Mouse (Mus musculus) heart, postnatal 0 days (tissue): ENCODE data around the gene Atg2b. TPM values are rescaled to one million over a fixed set of nuclear protein-coding genes. Genes with fewer than 3 reads are reported as not detected.

ENCODE experiments used
- ATAC-seq: fragments of 200-750 bp; cut with Nextera tagmentation; 2 replicates; pipeline ENCODE4 v1.8.0; 2017; ENCODE audit warnings: low read depth, moderate number of reproducible peaks, moderate library complexity; ENCODE audit not compliant: insufficient read depth
- DNase-seq: peaks from one replicate; pipeline ENCODE4 v3.0.0-alpha.2; 2016; ENCODE audit warnings: low spot score
- H3K27ac ChIP-seq: fragments of 300-500 bp; sonication (generic); 2 replicates; pipeline ENCODE4 v1.5.1; 2014; ENCODE audit warnings: low read depth, mild to moderate bottlenecking
- H3K27me3 ChIP-seq: fragments of 300-500 bp; sonication (generic); 2 replicates; pipeline ENCODE4 v1.6.1; 2014; ENCODE audit warnings: low read length, mixed read lengths; ENCODE audit not compliant: control insufficient read depth, insufficient read depth
- H3K36me3 ChIP-seq: fragments of 300-500 bp; sonication (generic); replicated peaks from 2 replicates; pipeline ENCODE4 v1.6.1; 2014; ENCODE audit warnings: low read length, mixed read lengths; ENCODE audit not compliant: control insufficient read depth, insufficient read depth
- H3K4me1 ChIP-seq: fragments of 300-500 bp; sonication (generic); 2 replicates; pipeline ENCODE4 v1.6.1; 2014; ENCODE audit warnings: antibody characterized with exemption; ENCODE audit not compliant: control insufficient read depth, insufficient read depth
- H3K4me2 ChIP-seq: fragments of 300-500 bp; sonication (generic); 2 replicates; pipeline ENCODE4 v1.6.1; 2014; ENCODE audit warnings: low read depth, mild to moderate bottlenecking, low read length, moderate library complexity
- H3K4me3 ChIP-seq: fragments of 300-500 bp; sonication (generic); 2 replicates; pipeline ENCODE4 v1.5.1; 2014; ENCODE audit warnings: low read depth, low read length
- H3K9ac ChIP-seq: fragments of 300-500 bp; sonication (generic); replicated peaks from 2 replicates; pipeline ENCODE4 v1.6.1; 2014; ENCODE audit warnings: low read depth, low read length, mixed read lengths
- H3K9me3 ChIP-seq: fragments of 300-500 bp; sonication (generic); replicated peaks from 2 replicates; pipeline ENCODE4 v1.6.1; 2016; ENCODE audit warnings: low read length; ENCODE audit not compliant: control insufficient read depth
- CTCF ChIP-seq: IDR thresholded peaks from 2 replicates; pipeline ENCODE4 v1.5.1; 2016; ENCODE audit warnings: antibody characterized with exemption, control low read depth, low read depth
- EP300 ChIP-seq: IDR thresholded peaks from 2 replicates; pipeline ENCODE4 v1.6.1; 2016; ENCODE audit warnings: antibody characterized with exemption, low read depth
- WGBS: fragments of 180-500 bp; shearing (Covaris S2); extraction: QIAGEN DNeasy Blood & Tissue Kit; methylation state at CpG from one replicate; pipeline ENCODE4 v1.1.7; 2014; 5-methylcytosine and 5-hydroxymethylcytosine counted together
- polyA plus RNA-seq: library from polyadenylated mRNA; unstranded; fragments of >200 nt; fragmentation: Nextera tagmentation; extraction: Ambion mirVana; gene quantifications from 2 replicates; pipeline ENCODE4 v1.2.1, GENCODE M21; 2015
- total RNA-seq: library from RNA; depleted of rRNA; stranded (reverse); fragments of >200 nt; gene quantifications from 2 replicates; pipeline ENCODE4 v1.2.3, GENCODE M21; 2014; ENCODE audit warnings: low replicate concordance

The Atg2b gene
- total and polyA plus RNA-seq, 2 experiments from 2014 or later: 5.4 to 20.8 TPM

DNA sequence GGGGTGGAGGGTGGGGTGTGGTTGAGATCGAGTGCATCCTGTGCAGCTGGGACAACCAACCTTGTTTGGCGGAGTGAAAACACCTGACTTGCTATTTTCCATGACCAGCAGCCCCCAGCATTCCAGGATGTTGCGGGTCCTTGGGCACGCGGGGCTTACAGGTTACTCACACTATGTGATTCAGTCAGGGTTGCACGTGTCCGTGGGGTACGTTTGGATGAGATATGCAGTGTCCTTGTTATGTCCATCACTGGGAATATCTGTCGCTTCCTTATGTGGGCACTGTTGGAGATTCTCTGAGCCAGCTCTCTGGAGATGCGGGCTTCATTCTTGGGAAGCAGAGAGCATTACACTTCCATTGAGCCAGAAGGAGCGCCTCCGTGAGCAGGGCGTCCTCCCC, 40.7 kb upstream of the Atg2b start:
- H3K27ac ChIP-seq: no peak overlapping the region
- H3K9me3 ChIP-seq: no peaks in the 10 kb centered on the region
- no peak overlapping the region for H3K4me3 ChIP-seq
- H3K4me2 ChIP-seq: no peak overlapping the region
- DNase-seq (no peak), ATAC-seq (no peak)
- H3K36me3 ChIP-seq: no peaks in the 10 kb centered on the region
- H3K27me3 ChIP-seq: no peaks in the 10 kb centered on the region
- no peak overlapping the region for H3K9ac ChIP-seq
- TF ChIP-seq EP300 (no peak), CTCF (no peak)
- WGBS: 64% methylated on average over 13 of the region's 13 CpGs
- no peaks in the 10 kb centered on the region for H3K4me1 ChIP-seq

- ATAC-seq: no peak
- Histone ChIP-seq H3K4me1 (no peaks in the 10 kb centered on the region), H3K9ac (no peak overlapping the region), H3K27ac (no peak overlapping the region), H3K4me3 (no peak overlapping the region), H3K36me3 (no peaks in the 10 kb centered on the region), H3K9me3 (no peaks in the 10 kb centered on the region), H3K4me2 (no peak overlapping the region), H3K27me3 (no peaks in the 10 kb centered on the region)
- WGBS: 30% methylated on average over 1 of the region's 1 CpGs
- TF ChIP-seq CTCF: no peak
- TF ChIP-seq EP300: no peak
- DNase-seq: no peak
Measured at GRCm38 (mm10) chr12:105724616-105725015, 39.6 kb upstream of the Atg2b start.

DNA sequence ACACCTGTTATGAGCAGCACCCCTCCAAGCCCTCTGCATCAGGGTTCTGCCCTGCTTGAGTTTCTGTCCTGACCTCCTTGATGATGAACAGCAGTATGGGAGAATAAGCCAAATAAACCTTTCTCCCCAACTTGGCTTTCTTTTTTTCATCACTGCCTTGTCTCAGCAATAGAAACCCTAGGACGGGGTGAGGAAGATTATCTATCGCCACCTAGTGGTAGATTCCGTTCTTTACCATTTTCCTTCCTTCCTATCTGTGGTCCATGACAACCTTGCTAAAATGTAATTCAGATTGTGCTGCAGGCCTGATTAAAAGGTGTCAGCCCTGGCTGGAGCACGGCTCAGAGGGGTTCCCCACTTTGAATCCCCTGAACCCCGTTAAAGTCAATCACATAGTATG, 37.6 kb upstream of the Atg2b start:
- TF ChIP-seq CTCF (peak; percentile 75), EP300 (no peak)
- Histone ChIP-seq H3K9me3 (no peaks in the 10 kb centered on the region), H3K9ac (no peak overlapping the region), H3K4me1 (no peaks in the 10 kb centered on the region), H3K4me2 (no peak overlapping the region), H3K36me3 (no peaks in the 10 kb centered on the region), H3K27ac (no peak overlapping the region), H3K27me3 (no peaks in the 10 kb centered on the region), H3K4me3 (no peak overlapping the region)
- DNase-seq (peak; percentile 33), ATAC-seq (peak; percentile 44; the same call in 1 of the 2 replicates)
- WGBS: under 1% methylated on average over 5 of the region's 5 CpGs

DNA sequence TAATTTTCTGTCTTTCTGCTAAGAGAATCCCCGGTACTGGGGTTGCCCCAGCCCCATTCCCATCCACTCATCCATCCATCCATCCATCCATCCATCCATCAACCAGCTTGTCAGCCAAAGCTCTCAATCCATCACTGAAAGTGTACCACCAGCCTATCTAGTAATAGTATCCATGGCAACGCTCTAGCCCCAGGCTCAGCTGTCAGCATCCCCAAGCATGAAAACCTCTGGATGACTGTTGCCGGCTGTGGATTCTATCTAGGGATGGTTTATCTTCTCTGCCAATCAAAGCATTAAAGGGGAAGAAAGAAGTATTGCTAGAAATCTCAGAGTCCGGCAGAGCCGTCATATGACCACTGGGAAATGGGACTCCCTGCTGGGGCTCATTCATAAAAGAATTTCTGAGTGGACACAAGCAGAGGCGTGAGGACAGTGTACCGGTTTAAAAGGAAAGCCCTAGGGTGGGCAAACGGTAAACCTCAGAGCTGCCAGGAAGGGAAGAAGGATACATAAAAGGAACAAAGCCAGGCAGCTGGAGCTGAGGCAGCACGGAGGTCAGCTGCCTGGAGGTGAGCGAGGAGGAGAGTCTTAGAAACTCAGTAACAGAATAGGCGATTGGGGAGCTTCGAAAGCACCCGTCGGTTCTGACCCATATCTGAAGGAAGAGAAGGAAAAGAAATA, 36.6 kb upstream of the Atg2b start:
- no peaks in the 10 kb centered on the region for H3K9me3 ChIP-seq
- no peak for ATAC-seq
- H3K36me3 ChIP-seq: no peaks in the 10 kb centered on the region
- no peak overlapping the region for H3K9ac ChIP-seq
- no peaks in the 10 kb centered on the region for H3K4me1 ChIP-seq
- 45% methylated on average over 14 of the region's 14 CpGs for WGBS
- TF ChIP-seq EP300 (no peak), CTCF (no peak)
- DNase-seq: no peak
- no peaks in the 10 kb centered on the region for H3K27me3 ChIP-seq
- no peak overlapping the region for H3K27ac ChIP-seq
- H3K4me2 ChIP-seq: no peak overlapping the region
- H3K4me3 ChIP-seq: no peak overlapping the region

GRCm38 (mm10) chr12:105720196-105720595, 35.2 kb upstream of the Atg2b start:
- Histone ChIP-seq H3K9ac (no peak overlapping the region), H3K36me3 (no peaks in the 10 kb centered on the region), H3K27me3 (no peaks in the 10 kb centered on the region), H3K4me1 (no peaks in the 10 kb centered on the region), H3K4me2 (no peak overlapping the region), H3K9me3 (no peaks in the 10 kb centered on the region), H3K27ac (no peak overlapping the region), H3K4me3 (no peak overlapping the region)
- ATAC-seq (no peak), DNase-seq (no peak)
- no peak for TF ChIP-seq EP300
- no peak for TF ChIP-seq CTCF
- WGBS: 46% methylated on average over 3 of the region's 3 CpGs

DNA sequence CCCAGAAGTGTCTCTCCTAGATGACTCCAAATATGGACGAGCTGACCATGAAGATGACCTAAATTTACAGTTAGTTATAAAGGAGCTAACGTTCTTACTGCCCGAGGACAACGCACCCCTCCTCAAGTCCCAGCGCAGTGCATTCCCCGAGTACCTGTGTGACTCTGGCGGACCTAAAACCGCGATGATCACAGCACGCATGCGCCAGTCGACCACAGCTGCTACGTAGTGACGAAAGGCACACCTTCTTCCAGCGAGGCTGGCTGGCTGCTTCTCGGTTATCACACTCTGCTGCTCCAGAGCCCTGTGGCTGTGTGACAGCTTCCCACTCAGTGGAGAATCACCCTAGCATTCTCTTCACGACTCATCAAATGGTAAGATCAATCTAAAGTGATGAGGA, 33.6 kb upstream of the Atg2b start:
- Histone ChIP-seq H3K36me3 (no peaks in the 10 kb centered on the region), H3K4me1 (no peaks in the 10 kb centered on the region), H3K4me2 (peak overlapping the region; percentile 27), H3K27me3 (no peaks in the 10 kb centered on the region), H3K9me3 (no peaks in the 10 kb centered on the region), H3K9ac (no peak overlapping the region), H3K4me3 (no peak overlapping the region), H3K27ac (no peak overlapping the region)
- DNase-seq: no peak
- no peak for ATAC-seq
- 47% methylated on average over 17 of the region's 17 CpGs for WGBS
- TF ChIP-seq EP300 (no peak), CTCF (no peak)
